Mouse (Mus musculus): ENCODE results near the gene Gsdme. TPM values are rescaled to one million over a fixed set of nuclear protein-coding genes. Genes with fewer than 3 reads are reported as not detected.

Gene Gsdme
- polyA plus RNA-seq, 1 experiment from 2014 or later, result 62.3 TPM

- Histone ChIP-seq H3K27ac (ENCODE audit: low read depth, low read length) (no peak overlapping the region), H3K9me3 (ENCODE audit: control insufficient read depth, low read length) (no peaks in the 10 kb centered on the region), H3K4me2 (ENCODE audit: low read depth, low read length, severe bottlenecking) (no peak overlapping the region), H3K9ac (ENCODE audit: low read length) (no peak overlapping the region), H3K4me1 (replicated peaks; ENCODE audit: control insufficient read depth, insufficient read depth, low read length) (no peaks in the 10 kb centered on the region), H3K4me3 (ENCODE audit: low read depth, low read length) (no peak overlapping the region), H3K36me3 (ENCODE audit: control insufficient read depth, insufficient read depth, low read length) (no peaks in the 10 kb centered on the region), H3K27me3 (ENCODE audit: control insufficient read depth, insufficient read depth, low read length) (no peaks in the 10 kb centered on the region)
- ATAC-seq (replicated peaks; ENCODE audit: low FRiP score), result no peak
- no peak for DNase-seq (ENCODE audit: low spot score)
- WGBS, result 93% methylated on average over 2 of the region's 2 CpGs
Measured at GRCm38 (mm10) chr6:50239902-50240301, 23.8 kb downstream of the Gsdme start.

- H3K4me2 ChIP-seq (ENCODE audit: low read depth, low read length, severe bottlenecking), result no peak overlapping the region
- no peak overlapping the region for H3K4me3 ChIP-seq (ENCODE audit: low read depth, low read length)
- H3K27me3 ChIP-seq (ENCODE audit: control insufficient read depth, insufficient read depth, low read length), result no peaks in the 10 kb centered on the region
- H3K4me1 ChIP-seq (replicated peaks; ENCODE audit: control insufficient read depth, insufficient read depth, low read length), result no peaks in the 10 kb centered on the region
- H3K27ac ChIP-seq (ENCODE audit: low read depth, low read length), result no peak overlapping the region
- H3K9me3 ChIP-seq (ENCODE audit: control insufficient read depth, low read length), result no peaks in the 10 kb centered on the region
- ATAC-seq (replicated peaks; ENCODE audit: low FRiP score) (no peak), DNase-seq (ENCODE audit: low spot score) (no peak)
- WGBS, result 76% methylated on average over 2 of the region's 2 CpGs
- no peaks in the 10 kb centered on the region for H3K36me3 ChIP-seq (ENCODE audit: control insufficient read depth, insufficient read depth, low read length)
- no peak overlapping the region for H3K9ac ChIP-seq (ENCODE audit: low read length)
Measured at GRCm38 (mm10) chr6:50237963-50238362, 25.7 kb downstream of the Gsdme start.

- 64% methylated on average over 1 of the region's 1 CpGs for WGBS
- ATAC-seq (replicated peaks; ENCODE audit: low FRiP score), result no peak
Measured at GRCm38 (mm10) chr6:50232984-50233383, 30.7 kb downstream of the Gsdme start.

GRCm38 (mm10) chr6:50231288-50231687 is 32.4 kb downstream of the Gsdme start:
- Histone ChIP-seq H3K4me3 (ENCODE audit: low read depth, low read length) (no peak overlapping the region), H3K27ac (ENCODE audit: low read depth, low read length) (no peak overlapping the region), H3K36me3 (ENCODE audit: control insufficient read depth, insufficient read depth, low read length) (no peaks in the 10 kb centered on the region), H3K4me1 (replicated peaks; ENCODE audit: control insufficient read depth, insufficient read depth, low read length) (no peaks in the 10 kb centered on the region), H3K27me3 (ENCODE audit: control insufficient read depth, insufficient read depth, low read length) (no peaks in the 10 kb centered on the region), H3K9ac (ENCODE audit: low read length) (no peak overlapping the region), H3K4me2 (ENCODE audit: low read depth, low read length, severe bottlenecking) (no peak overlapping the region), H3K9me3 (ENCODE audit: control insufficient read depth, low read length) (no peaks in the 10 kb centered on the region)
- DNase-seq (ENCODE audit: low spot score) (no peak), ATAC-seq (replicated peaks; ENCODE audit: low FRiP score) (no peak)
- WGBS, result 95% methylated on average over 5 of the region's 5 CpGs

More at GRCm38 (mm10) chr6:50232984-50233383, 30.7 kb downstream of the Gsdme start:
- Histone ChIP-seq H3K4me3 (ENCODE audit: low read depth, low read length) (no peak overlapping the region), H3K9me3 (ENCODE audit: control insufficient read depth, low read length) (no peaks in the 10 kb centered on the region), H3K4me1 (replicated peaks; ENCODE audit: control insufficient read depth, insufficient read depth, low read length) (no peaks in the 10 kb centered on the region), H3K9ac (ENCODE audit: low read length) (no peak overlapping the region), H3K27me3 (ENCODE audit: control insufficient read depth, insufficient read depth, low read length) (no peaks in the 10 kb centered on the region), H3K36me3 (ENCODE audit: control insufficient read depth, insufficient read depth, low read length) (no peaks in the 10 kb centered on the region), H3K27ac (ENCODE audit: low read depth, low read length) (no peak overlapping the region), H3K4me2 (ENCODE audit: low read depth, low read length, severe bottlenecking) (no peak overlapping the region)
- no peak for DNase-seq (ENCODE audit: low spot score)

GRCm38 (mm10) chr6:50228180-50228579 is 35.5 kb downstream of the Gsdme start:
- Histone ChIP-seq H3K4me3 (ENCODE audit: low read depth, low read length) (no peak overlapping the region), H3K36me3 (ENCODE audit: control insufficient read depth, insufficient read depth, low read length) (no peaks in the 10 kb centered on the region), H3K27me3 (ENCODE audit: control insufficient read depth, insufficient read depth, low read length) (no peaks in the 10 kb centered on the region), H3K4me1 (replicated peaks; ENCODE audit: control insufficient read depth, insufficient read depth, low read length) (no peaks in the 10 kb centered on the region), H3K4me2 (ENCODE audit: low read depth, low read length, severe bottlenecking) (no peak overlapping the region), H3K9me3 (ENCODE audit: control insufficient read depth, low read length) (no peaks in the 10 kb centered on the region), H3K9ac (ENCODE audit: low read length) (no peak overlapping the region), H3K27ac (ENCODE audit: low read depth, low read length) (no peak overlapping the region)
- ATAC-seq (replicated peaks; ENCODE audit: low FRiP score), result no peak
- DNase-seq (ENCODE audit: low spot score), result no peak
- 83% methylated on average over 5 of the region's 5 CpGs for WGBS

GRCm38 (mm10) chr6:50225232-50225631 is 38.4 kb downstream of the Gsdme start:
- Histone ChIP-seq H3K4me1 (replicated peaks; ENCODE audit: control insufficient read depth, insufficient read depth, low read length) (no peaks in the 10 kb centered on the region), H3K27me3 (ENCODE audit: control insufficient read depth, insufficient read depth, low read length) (no peaks in the 10 kb centered on the region), H3K27ac (ENCODE audit: low read depth, low read length) (no peak overlapping the region), H3K9ac (ENCODE audit: low read length) (no peak overlapping the region), H3K4me3 (ENCODE audit: low read depth, low read length) (no peak overlapping the region), H3K36me3 (ENCODE audit: control insufficient read depth, insufficient read depth, low read length) (no peaks in the 10 kb centered on the region), H3K4me2 (ENCODE audit: low read depth, low read length, severe bottlenecking) (no peak overlapping the region), H3K9me3 (ENCODE audit: control insufficient read depth, low read length) (no peaks in the 10 kb centered on the region)
- no peak for ATAC-seq (replicated peaks; ENCODE audit: low FRiP score)
- 85% methylated on average over 5 of the region's 5 CpGs for WGBS
- no peak for DNase-seq (ENCODE audit: low spot score)

- H3K27ac ChIP-seq (ENCODE audit: low read depth, low read length), result no peak overlapping the region
- DNase-seq (ENCODE audit: low spot score) (no peak), ATAC-seq (replicated peaks; ENCODE audit: low FRiP score) (no peak)
- no peak overlapping the region for H3K9ac ChIP-seq (ENCODE audit: low read length)
- H3K4me3 ChIP-seq (ENCODE audit: low read depth, low read length), result no peak overlapping the region
- H3K9me3 ChIP-seq (ENCODE audit: control insufficient read depth, low read length), result no peaks in the 10 kb centered on the region
- no peaks in the 10 kb centered on the region for H3K4me1 ChIP-seq (replicated peaks; ENCODE audit: control insufficient read depth, insufficient read depth, low read length)
- WGBS, result 86% methylated on average over 4 of the region's 4 CpGs
- no peak overlapping the region for H3K4me2 ChIP-seq (ENCODE audit: low read depth, low read length, severe bottlenecking)
- H3K36me3 ChIP-seq (ENCODE audit: control insufficient read depth, insufficient read depth, low read length), result no peaks in the 10 kb centered on the region
- H3K27me3 ChIP-seq (ENCODE audit: control insufficient read depth, insufficient read depth, low read length), result no peaks in the 10 kb centered on the region
Measured at GRCm38 (mm10) chr6:50223606-50224005, 40.1 kb downstream of the Gsdme start.

- ATAC-seq (replicated peaks; ENCODE audit: low FRiP score) (no peak), DNase-seq (ENCODE audit: low spot score) (no peak)
- H3K27me3 ChIP-seq (ENCODE audit: control insufficient read depth, insufficient read depth, low read length), result no peaks in the 10 kb centered on the region
- no peaks in the 10 kb centered on the region for H3K36me3 ChIP-seq (ENCODE audit: control insufficient read depth, insufficient read depth, low read length)
- no peak overlapping the region for H3K27ac ChIP-seq (ENCODE audit: low read depth, low read length)
- no peak overlapping the region for H3K4me3 ChIP-seq (ENCODE audit: low read depth, low read length)
- no peak overlapping the region for H3K4me2 ChIP-seq (ENCODE audit: low read depth, low read length, severe bottlenecking)
- H3K9ac ChIP-seq (ENCODE audit: low read length), result no peak overlapping the region
- H3K4me1 ChIP-seq (replicated peaks; ENCODE audit: control insufficient read depth, insufficient read depth, low read length), result no peaks in the 10 kb centered on the region
- H3K9me3 ChIP-seq (ENCODE audit: control insufficient read depth, low read length), result no peaks in the 10 kb centered on the region
- 80% methylated on average over 5 of the region's 5 CpGs for WGBS
Measured at GRCm38 (mm10) chr6:50222986-50223385, 40.7 kb downstream of the Gsdme start.

- Histone ChIP-seq H3K9me3 (ENCODE audit: control insufficient read depth, low read length) (no peaks in the 10 kb centered on the region), H3K27me3 (ENCODE audit: control insufficient read depth, insufficient read depth, low read length) (no peaks in the 10 kb centered on the region), H3K27ac (ENCODE audit: low read depth, low read length) (no peak overlapping the region), H3K9ac (ENCODE audit: low read length) (no peak overlapping the region), H3K4me1 (replicated peaks; ENCODE audit: control insufficient read depth, insufficient read depth, low read length) (no peaks in the 10 kb centered on the region), H3K4me2 (ENCODE audit: low read depth, low read length, severe bottlenecking) (no peak overlapping the region), H3K4me3 (ENCODE audit: low read depth, low read length) (no peak overlapping the region), H3K36me3 (ENCODE audit: control insufficient read depth, insufficient read depth, low read length) (no peaks in the 10 kb centered on the region)
- 80% methylated on average over 5 of the region's 5 CpGs for WGBS
- no peak for ATAC-seq (replicated peaks; ENCODE audit: low FRiP score)
- DNase-seq (ENCODE audit: low spot score), result no peak
Measured at GRCm38 (mm10) chr6:50222351-50222750, 41.3 kb downstream of the Gsdme start.

Data from forebrain, embryonic 11.5 days (tissue).